Mouse (Mus musculus) heart, postnatal 25 days (tissue): ENCODE measurements around the gene Vmn2r111. TPM values are rescaled to one million over a fixed set of nuclear protein-coding genes. Genes with fewer than 3 reads are reported as not detected.
"Not testable (repeated sequence)": the region's sequence is repeated elsewhere in the genome, so short reads cannot be mapped to it uniquely, and the experiment has no call there.

ENCODE experiments used
- DNase-seq: peaks from one replicate; pipeline ENCODE4 v3.0.0; 2022; ENCODE audit warnings: low spot score
- intact Hi-C: fragments of 180-260 bp; cut with DNase I; formaldehyde crosslinking; loops from one replicate; pipeline ENCODE4 v1.15.1; 2025
- total RNA-seq, 2 experiments: library from RNA; stranded (reverse); gene quantifications; 2 replicates each; pipeline ENCODE4 v1.2.3; 2021

The Vmn2r111 gene
- total RNA-seq: not detected

GRCm38 (mm10) chr17:22573382-22573781 lies at the start of gene Vmn2r111:
Vmn2r111 (minus strand) TSS chr17:22573482.
- intact Hi-C loops: not testable (repeated sequence)

GRCm38 (mm10) chr17:22600651-22601050 lies 27.4 kb upstream of the Vmn2r111 start, which contains the start of gene Vmn2r112:
Vmn2r112 (plus strand) TSS chr17:22600951.
- DNase-seq, intact Hi-C loops: not testable (repeated sequence)

More at GRCm38 (mm10) chr17:22573382-22573781, at the start of gene Vmn2r111:
- DNase-seq: not testable (repeated sequence)

GRCm38 (mm10) chr17:22520467-22520866 lies 52.8 kb downstream of the Vmn2r111 start:
- intact Hi-C loops, DNase-seq: not testable (repeated sequence)

- DNase-seq, intact Hi-C loops: not testable (repeated sequence)
These were observed 53.2 kb downstream of the Vmn2r111 start for GRCm38 (mm10) chr17:22520037-22520436.

GRCm38 (mm10) chr17:22497120-22497519 lies 76.2 kb downstream of the Vmn2r111 start:
- intact Hi-C loops: no loop called here
- DNase-seq: no peak

Other genes with a start within 250 kb of the Vmn2r111 start
- 1 to 10 TPM; 4.4 to 4.8 TPM for gene Zfp944, start 212.1 kb downstream of the Vmn2r111 start, total RNA-seq
- gene Zfp758, start 212.0 kb downstream of the Vmn2r111 start, total RNA-seq: 1 to 10 TPM; 7.6 to 9.3 TPM
- gene Zfp946, start 149.3 kb downstream of the Vmn2r111 start, total RNA-seq: 1 to 10 TPM; 3.0 to 3.7 TPM
- not detected for gene Vmn2r112, start 27.5 kb upstream of the Vmn2r111 start, total RNA-seq